Mouse (Mus musculus): ENCODE measurements around the gene Rbp1. TPM values are rescaled to one million over a fixed set of nuclear protein-coding genes. Genes with fewer than 3 reads are reported as not detected.
A peak's percentile ranks its signal among the peaks of the same experiment; 100 is the strongest.

The Rbp1 gene
- total RNA-seq, 2 experiments from 2014 or later: 13.2 to 20.9 TPM

- DNase-seq: peak; percentile 63
These were observed 2.0 kb downstream of the Rbp1 start for GRCm38 (mm10) chr9:98424725-98425210.

GRCm38 (mm10) chr9:98425351-98425880 lies 2.7 kb downstream of the Rbp1 start:
- no peak for DNase-seq

GRCm38 (mm10) chr9:98427906-98428517 lies 5.3 kb downstream of the Rbp1 start:
- DNase-seq: no peak

- peak; percentile 19 for DNase-seq
These were observed 6.0 kb downstream of the Rbp1 start for GRCm38 (mm10) chr9:98428783-98429182.

- peak; percentile 36 for DNase-seq
These were observed 7.0 kb downstream of the Rbp1 start for GRCm38 (mm10) chr9:98429806-98430205.

GRCm38 (mm10) chr9:98430528-98430927 lies 7.8 kb downstream of the Rbp1 start:
- no peak for DNase-seq

GRCm38 (mm10) chr9:98433021-98433420 lies 10.3 kb downstream of the Rbp1 start:
- DNase-seq: no peak

GRCm38 (mm10) chr9:98433956-98434588 lies 11.3 kb downstream of the Rbp1 start:
- no peak for DNase-seq

- DNase-seq: no peak
These were observed 15.1 kb downstream of the Rbp1 start for GRCm38 (mm10) chr9:98437819-98438218.

GRCm38 (mm10) chr9:98439091-98439490 lies 16.3 kb downstream of the Rbp1 start:
- no peak for DNase-seq

GRCm38 (mm10) chr9:98442638-98443037 lies 19.9 kb downstream of the Rbp1 start:
- DNase-seq: peak; percentile 65

- no peak for DNase-seq
These were observed 22.8 kb downstream of the Rbp1 start for GRCm38 (mm10) chr9:98445359-98446149.

- no peak for DNase-seq
These were observed 28.2 kb downstream of the Rbp1 start for GRCm38 (mm10) chr9:98450976-98451375.

- DNase-seq: no peak
These were observed 43.9 kb downstream of the Rbp1 start for GRCm38 (mm10) chr9:98466709-98467108.

GRCm38 (mm10) chr9:98480172-98480749 lies 57.5 kb downstream of the Rbp1 start:
- DNase-seq: no peak

- no peak for DNase-seq
These were observed 59.5 kb downstream of the Rbp1 start for GRCm38 (mm10) chr9:98482256-98482655.

GRCm38 (mm10) chr9:98485020-98485419 lies 62.3 kb downstream of the Rbp1 start:
- no peak for DNase-seq

- DNase-seq: no peak
These were observed 63.1 kb downstream of the Rbp1 start, which contains the start of gene Rbp2 for GRCm38 (mm10) chr9:98485815-98486214. Gene Rbp2, plus strand, starts transcription at chr9:98486115.

- DNase-seq: no peak
These were observed 64.5 kb downstream of the Rbp1 start for GRCm38 (mm10) chr9:98487273-98487672.

- no peak for DNase-seq
These were observed 66.8 kb downstream of the Rbp1 start for GRCm38 (mm10) chr9:98489532-98489931.

GRCm38 (mm10) chr9:98490128-98490527 lies 67.4 kb downstream of the Rbp1 start:
- DNase-seq: no peak

GRCm38 (mm10) chr9:98491071-98491470 lies 68.3 kb downstream of the Rbp1 start:
- DNase-seq: no peak

Data from adrenal gland, postnatal 10 days (tissue).